Mouse (Mus musculus) effector memory CD4-positive, alpha-beta T cell, adult 5 months (primary cell): ENCODE data around the gene Igtp. TPM values are rescaled to one million over a fixed set of nuclear protein-coding genes. Genes with fewer than 3 reads are reported as not detected.

Experiments
- polyA plus RNA-seq: library from polyadenylated mRNA; unstranded; fragments of 100-300 nt; shearing (Covaris generic); gene quantifications from one replicate; pipeline ENCODE4 v1.2.1, GENCODE M21; 2017

Gene Igtp
- polyA plus RNA-seq: 175 TPM

DNA sequence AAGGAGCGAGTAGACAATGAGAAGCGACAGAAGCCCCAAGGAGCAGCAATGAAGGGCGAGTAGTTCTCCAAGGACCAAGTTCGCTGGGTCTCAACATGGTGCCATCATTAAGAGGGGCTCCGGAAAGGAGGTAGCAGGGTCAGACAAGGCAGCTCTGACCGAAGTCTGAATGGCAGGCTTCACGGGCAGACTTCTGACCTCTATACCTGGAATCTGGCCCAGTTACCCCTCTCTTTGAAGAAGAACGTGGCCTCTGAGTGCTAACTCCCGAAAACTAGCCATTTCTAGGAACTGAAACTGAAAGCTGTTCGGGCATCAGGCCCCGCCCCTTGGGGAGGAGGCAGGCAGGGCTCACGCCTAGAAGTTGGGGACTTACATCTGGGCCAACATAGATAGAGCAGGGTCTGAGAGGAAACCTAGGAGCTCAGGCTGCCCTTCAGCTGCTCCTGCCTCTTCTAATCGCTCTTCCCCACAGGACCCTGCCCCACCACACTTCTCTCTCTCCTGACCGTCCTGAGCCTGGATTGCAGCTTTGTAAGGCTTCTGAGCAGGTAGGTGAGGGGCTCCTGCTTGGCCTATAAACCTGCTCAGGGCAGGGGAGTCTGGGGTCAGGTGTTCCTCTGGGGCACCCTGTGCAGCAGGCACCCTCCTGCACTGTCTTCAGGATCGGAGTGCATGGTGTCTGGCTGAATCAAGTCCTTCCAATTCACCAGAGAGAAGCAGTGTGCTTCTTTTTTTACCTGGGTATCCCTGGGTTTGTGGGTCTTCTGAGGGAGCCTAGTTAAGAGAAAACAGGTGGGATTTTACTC is at the start of gene Igtp, which contains the start of gene Irgm2:
Igtp (plus strand) TSS at position 328 of the 809 bp plus-strand sequence.
Irgm2 (plus strand) TSS at position 390 of the 809 bp plus-strand sequence.

DNA sequence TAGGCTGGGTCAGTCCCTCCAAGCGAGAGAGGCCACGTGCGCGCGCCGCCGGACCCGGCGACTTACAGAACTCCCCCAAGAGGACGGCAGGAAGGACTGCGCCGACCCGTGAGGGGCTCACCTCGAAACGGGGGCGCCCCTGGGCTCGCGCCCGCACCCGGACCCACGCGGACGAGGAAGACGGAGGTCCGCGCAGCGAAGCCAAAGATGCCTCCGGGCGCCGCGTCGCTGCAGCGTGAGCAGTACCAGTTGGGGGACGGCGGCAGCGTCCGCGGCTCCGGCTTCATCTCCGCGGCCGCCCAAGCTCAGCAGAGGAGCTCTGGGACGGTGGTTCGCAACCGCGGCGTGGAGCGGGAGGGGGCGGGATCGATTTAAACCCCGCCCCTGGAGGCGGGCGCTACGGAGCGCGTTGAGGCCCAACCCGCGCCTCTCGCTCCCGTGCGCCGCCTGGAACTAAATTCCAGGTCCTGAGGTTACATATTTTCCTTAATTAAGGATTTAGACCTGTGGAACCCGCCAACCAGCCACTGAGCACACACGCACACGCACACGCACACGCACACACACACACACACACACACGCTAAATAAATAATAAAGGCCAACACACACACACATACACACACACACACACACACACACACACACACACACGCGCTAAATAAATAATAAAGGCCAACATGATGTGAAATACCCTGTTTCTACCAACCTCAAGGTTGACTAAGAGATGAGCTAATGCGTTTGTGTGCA is 31.0 kb upstream of the Igtp start, which contains the start of gene Gemin5:
Gemin5 (minus strand) TSS at position 373 of the 749 bp plus-strand sequence.

GRCm38 (mm10) chr11:58171459-58172091 is 27.8 kb upstream of the Igtp start, which contains the start of gene Mrpl22:
TSS of gene Mrpl22 (plus strand) at chr11:58171661.

Other genes with a start within 250 kb of the Igtp start
- gene Larp1, start 190.5 kb upstream of the Igtp start, polyA plus RNA-seq: 110 TPM
- gene Gm12248, start 106.4 kb upstream of the Igtp start, polyA plus RNA-seq: not detected
- 68.4 TPM for gene Cnot8, start 95.4 kb upstream of the Igtp start, polyA plus RNA-seq
- 10.3 TPM for gene Gemin5, start 31.0 kb upstream of the Igtp start, polyA plus RNA-seq
- 23.5 TPM for gene Mrpl22, start 27.9 kb upstream of the Igtp start, polyA plus RNA-seq
- 46.9 TPM for gene Irgm2, start 62 bp downstream of the Igtp start, polyA plus RNA-seq
- gene 4930438A08Rik, start 75.2 kb downstream of the Igtp start, polyA plus RNA-seq: not detected
- gene Zfp692, start 107.5 kb downstream of the Igtp start, polyA plus RNA-seq: 42.3 TPM
- gene Zfp672, start 130.8 kb downstream of the Igtp start, polyA plus RNA-seq: 44.2 TPM
- gene Sh3bp5l, start 131.2 kb downstream of the Igtp start, polyA plus RNA-seq: 18.9 TPM
- gene Lypd8, start 179.5 kb downstream of the Igtp start, polyA plus RNA-seq: not detected
- not detected for gene 1810065E05Rik, start 221.6 kb downstream of the Igtp start, polyA plus RNA-seq
- not detected for gene Gm12253, start 233.0 kb downstream of the Igtp start, polyA plus RNA-seq